Mouse (Mus musculus): Measurements from ENCODE around the gene Ttc39d.
"Not testable (repeated sequence)": the region's sequence is repeated elsewhere in the genome, so short reads cannot be mapped to it uniquely, and the experiment has no call there.

Gene Ttc39d

DNA sequence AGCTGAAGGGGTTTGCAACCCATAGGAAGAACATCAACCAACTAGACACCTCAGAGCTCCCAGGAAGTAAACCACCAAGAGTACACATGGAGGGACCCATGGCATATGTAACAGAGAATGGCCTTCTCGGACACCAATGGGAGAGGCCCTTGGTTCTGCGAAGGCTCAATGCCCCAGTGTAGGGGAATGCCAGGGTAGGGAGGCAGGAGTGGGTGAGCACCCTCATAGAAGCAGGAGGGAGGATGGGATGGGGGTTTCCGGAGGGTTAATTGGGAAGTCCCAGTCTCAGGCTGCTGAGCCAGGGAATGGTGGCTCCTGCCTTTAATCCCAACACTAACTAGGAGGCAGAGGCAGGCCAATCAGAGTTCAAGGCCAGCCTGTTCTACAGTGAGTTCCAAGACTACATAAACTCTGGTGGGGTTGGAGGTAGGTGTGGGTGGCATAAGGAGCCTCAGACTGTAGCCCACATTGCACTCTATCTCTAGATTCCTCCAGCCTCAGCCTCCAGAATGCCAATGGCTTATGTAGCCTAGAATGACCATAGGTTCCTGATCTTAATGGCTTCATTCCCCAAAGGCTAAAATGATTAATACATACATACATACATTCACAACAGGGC is 8.0 kb upstream of the Ttc39d start:
- DNase-seq, result no peak

DNA sequence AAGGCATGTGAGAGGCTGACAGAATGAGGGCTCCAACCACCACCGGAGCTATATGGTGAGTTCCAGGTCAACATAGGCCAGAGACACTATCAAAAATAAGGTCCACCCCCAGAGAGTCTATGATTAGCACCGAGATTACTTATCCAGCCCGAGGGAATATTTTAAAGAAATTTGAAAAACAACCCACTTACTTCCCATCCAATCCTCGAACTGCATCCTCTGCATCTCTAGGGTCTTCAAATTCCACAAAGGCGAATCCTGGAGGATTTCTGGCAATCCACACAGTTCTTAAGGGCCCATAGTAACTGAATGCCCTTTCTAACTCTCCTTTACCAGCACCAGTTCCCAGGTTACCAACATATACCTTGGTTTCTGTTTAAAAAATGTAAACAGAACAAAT is 1.6 kb upstream of the Ttc39d start:
- no peak for DNase-seq

DNA sequence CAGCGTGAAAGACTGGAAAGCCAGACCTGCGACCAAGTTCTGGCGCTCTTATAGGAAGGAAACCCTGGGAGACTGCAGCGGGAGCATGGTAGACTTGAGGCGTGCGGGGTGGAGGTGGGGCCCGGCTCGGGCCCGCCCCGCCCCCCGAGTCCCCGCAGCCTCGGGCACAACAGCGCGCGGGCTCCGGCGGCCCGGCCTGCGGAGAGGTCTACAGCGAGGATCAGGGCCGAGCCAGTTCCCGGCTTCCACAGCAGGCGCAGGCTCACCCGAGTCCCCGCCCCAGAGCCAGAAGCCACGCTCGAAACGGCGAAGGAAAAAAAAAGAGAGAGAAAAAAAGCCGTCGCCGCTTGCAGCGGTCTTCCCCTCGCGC is 974 bp upstream of the Ttc39d start:
- peak; percentile 75 for DNase-seq

DNA sequence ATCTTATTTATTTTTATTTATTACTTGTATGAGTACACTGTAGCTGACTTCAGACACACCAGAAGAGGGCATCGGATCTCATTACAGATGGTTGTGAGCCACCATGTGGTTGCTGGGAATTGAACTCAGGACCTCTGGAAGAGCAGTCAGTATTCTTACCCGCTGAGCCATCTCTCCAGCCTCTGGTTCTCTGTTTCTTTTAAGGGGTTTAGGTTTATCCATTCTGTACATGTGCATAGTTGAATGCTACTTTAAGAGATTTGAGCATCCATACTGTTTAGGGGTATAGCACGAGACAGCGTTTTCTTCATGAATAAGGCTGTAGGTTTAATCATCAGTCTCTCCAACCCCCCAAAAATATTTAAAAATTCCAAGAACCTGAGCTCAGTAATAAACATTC is 6.7 kb downstream of the Ttc39d start:
- not testable (repeated sequence) for DNase-seq

DNA sequence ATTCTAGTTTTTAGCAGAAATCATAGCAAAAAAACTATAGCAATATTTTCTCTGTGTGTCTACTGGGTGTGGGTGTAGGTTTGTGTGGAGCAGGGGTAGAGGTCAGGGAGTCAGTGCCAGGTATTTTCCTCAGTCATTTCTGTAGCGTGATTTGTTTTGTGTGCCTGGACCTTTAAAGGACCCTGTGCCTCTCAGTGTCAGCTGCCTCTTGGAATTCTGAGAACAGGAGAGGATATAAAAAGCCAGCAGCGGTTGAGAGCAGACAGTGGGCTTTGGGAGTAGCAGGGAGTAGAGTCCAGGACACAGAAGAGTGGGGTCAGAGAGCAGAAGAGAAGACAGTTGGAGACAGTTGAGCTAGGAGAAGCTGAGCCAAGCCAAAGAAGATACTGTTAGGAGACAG is 12.9 kb downstream of the Ttc39d start:
- no peak for DNase-seq

DNA sequence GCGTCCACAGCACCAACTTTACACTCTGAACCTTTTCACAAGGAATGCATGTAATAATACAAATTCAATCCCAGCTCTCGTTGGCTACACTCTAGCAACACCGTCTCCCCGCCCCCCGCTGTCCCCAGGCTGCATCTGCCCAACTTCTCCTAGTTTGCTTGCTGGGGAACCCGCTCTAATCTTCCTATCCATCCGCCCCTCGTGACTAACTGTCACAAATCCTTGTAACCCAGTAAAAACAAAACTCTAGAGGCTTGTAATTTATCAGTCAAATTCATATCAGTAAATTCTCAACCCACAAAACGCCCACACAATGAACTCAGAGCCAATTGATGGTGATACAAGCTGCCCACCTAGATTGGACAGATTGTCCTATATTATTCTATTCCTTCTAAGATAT is 13.9 kb downstream of the Ttc39d start:
- DNase-seq, result no peak

DNA sequence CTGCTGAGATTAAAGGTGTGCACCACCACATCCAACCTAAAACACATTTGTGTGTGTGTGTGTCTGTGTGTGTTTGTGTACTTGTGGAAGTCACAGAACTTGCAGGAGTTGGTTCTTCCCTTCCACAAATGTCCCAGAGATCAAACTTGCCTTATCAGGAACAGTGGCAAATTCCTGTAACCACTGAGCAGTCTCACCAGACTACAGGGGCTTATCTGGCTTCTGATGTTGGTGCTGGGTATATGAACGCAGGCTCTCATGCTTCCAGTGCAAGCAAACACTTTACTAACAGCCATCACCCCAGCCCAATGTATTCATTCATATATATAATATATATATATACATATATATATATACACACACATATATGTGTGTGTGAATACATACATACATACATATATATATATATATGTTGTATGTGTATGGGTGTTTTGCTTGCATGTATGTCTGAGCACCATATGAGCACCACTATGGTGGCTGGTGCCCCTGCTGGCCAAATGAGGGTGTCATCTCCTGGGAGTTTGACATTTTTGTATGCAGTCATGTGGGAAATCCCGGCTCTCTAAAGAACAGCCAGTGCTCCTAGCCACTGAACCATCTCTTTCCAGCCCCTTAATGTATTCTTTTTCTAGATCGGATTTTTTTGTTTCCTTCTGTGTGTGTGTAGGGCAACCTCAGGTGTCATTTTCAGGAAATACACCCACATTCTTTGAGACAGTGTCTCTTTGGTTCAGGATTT is 14.8 kb downstream of the Ttc39d start:
- DNase-seq, result peak; percentile 37

DNA sequence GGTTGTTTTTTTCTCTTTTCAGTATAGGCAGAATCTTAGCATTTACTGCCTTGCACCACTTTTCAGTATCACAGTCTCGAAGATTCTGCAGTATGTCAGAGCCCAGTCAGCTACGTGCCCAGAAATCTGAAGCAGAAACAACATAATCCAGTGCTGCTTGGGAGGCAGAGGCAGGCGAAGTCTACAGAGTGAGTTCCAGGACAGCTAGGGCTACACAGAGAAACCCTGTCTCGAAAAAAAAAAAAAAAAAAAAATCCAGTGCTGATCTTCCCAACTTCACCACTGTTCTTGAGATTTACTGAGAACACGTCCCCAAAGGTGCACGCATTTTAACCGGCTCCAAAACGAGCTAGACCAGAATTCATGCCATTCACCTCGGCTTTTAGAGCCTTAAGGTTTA is 16.6 kb downstream of the Ttc39d start:
- no peak for DNase-seq

DNA sequence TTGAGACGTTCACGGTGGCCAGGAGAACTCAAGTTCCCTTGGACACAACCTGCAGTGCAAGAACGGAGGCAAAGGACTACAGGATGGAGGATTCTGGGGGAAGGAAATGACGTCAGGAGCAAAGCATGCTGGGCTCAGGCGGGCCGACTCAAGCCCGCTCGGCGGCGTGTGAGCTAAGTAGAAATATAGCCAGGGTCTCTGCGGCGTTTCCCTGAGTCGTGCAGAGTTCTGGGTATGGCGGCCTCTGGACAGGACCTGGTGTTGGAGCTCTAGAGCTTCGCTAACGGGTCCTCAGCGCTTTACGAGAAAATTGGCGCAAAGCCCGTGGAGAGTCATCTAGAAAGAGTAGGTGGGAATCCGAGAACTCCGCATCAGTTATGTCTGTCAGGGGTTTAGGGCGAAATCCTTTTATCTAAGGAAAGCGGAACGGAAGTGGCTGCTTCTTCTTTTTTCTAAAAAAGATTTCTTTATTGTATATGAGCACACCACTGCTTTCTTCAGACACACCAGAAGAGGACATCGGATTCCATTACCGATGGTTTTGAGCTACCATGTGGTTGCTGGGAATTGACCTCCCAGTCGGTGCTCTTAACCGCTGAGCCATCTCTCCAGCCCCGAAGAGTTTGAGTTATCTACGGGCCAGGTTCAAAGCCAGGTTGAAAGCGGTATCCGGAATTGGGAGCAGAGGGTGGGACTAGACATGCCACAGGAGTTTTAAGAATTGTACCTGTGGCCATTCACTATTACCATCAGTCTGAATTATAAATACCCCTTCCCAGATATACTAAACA is 17.3 kb downstream of the Ttc39d start, which contains the start of gene Gemin6:
Gemin6 (plus strand) TSS at position 116 of the 791 bp plus-strand sequence.
- DNase-seq, result peak; percentile 97

DNA sequence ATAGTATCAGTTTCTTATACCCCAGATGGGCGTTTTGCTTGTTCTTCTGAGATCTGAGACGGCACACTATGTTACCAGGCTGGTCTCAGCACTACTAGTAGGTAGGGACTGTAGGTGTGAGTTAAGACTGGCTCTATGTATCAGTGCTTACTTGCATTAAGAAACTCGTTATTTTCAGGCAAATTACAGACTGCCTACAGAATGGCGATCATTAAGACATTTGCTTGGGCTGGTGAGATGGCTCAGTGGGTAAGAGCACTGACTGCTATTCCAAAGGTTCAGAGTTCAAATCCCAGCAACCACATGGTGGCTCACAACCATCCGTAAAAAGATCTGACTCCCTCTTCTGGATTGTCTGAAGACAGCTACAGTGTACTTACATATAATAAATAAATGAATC is 17.9 kb downstream of the Ttc39d start:
- peak; percentile 10 for DNase-seq

DNA sequence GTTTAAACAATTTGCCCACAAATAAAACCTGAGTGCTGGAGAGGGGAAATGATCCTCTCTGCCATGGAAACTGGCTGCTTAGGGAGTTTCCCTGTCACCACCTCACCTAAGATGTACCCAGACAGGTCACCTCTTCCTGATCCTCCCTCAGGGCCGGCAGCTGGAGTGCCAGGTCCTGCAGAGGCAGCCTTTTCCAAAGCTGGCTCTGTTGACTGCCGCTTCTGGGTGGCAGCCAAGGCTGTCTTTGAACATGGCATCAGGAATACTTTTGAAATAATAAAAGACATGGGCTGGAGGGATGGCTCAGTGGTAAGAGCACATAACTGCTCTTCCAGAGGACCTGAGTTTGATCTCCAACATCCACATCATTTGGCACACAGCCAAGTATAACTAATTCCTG is 22.1 kb downstream of the Ttc39d start:
- no peak for DNase-seq

DNA sequence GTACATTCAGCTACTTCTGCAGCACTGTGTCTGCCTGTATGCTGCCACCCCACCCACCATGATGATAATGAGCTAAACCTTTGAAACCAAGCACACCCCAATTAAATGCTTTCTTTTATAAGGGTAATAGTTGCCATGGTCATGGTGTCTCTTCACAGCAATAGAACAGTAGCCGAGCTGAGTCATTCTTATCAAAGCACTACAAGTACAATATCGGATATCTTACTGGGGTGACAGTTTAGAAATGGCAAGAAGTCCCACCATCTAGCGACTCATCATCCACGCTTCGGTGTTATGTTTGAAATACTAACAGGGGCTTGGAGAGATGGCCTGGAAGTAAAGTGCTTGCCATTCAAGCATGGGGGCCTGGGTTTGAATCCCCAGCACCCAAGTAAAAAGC is 26.6 kb downstream of the Ttc39d start:
- DNase-seq, result no peak

DNA sequence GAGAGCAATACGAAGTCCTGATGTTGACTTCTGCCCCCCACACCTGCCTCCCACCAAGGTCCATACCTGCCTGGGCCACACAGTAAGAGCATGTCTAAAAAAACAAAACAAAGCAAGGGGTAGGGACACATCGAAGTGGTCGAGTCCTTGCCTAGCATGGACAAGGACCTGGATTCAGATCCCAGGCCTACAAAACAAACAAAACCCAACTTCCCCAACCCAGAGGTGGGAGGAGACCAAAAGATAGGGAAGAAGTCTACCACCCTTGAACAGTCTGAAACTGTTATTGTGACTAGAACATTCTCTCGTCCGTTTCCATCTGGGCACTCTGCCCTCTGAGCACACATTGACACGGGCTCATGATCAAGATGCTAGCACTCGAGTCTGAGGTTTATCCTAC is 27.1 kb downstream of the Ttc39d start:
- no peak for DNase-seq

DNA sequence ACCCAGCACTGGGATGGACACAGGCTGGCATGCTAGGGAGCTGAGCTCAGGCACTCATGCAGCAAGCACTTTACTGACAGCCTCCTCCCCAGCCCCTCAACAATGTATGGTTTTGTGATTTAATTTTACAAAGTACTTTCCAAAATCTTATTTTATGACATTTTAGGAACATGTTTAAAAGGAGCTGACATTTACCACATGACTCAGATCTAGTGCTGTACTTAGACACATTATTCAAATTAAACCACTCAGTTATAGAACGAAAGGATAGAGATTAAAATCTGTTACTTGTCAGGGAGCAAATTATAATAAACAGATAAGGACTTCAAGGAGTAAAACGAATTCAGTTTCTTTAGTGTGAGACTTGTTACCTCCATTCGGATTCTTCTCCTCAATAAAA is 28.2 kb downstream of the Ttc39d start:
- no peak for DNase-seq

DNA sequence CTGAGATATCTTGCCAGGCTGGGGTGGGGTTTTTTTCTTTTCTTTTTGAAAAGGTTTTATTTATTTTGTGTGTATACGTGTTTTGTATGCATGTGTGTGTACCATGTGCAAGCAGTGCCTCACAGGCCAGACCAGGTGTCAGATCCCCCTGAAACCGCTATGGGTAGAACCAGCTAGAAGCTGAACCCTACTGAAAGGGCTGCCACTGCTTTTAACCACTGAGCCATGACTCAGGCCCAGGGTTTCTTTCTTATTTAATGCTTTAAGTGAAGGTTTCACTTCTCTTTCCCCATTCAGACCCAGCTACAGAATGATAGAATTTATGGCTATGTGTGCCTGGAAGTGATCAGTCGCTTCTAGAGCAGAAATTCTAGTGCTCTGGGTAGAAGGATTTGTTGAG is 29.5 kb downstream of the Ttc39d start:
- no peak for DNase-seq

DNA sequence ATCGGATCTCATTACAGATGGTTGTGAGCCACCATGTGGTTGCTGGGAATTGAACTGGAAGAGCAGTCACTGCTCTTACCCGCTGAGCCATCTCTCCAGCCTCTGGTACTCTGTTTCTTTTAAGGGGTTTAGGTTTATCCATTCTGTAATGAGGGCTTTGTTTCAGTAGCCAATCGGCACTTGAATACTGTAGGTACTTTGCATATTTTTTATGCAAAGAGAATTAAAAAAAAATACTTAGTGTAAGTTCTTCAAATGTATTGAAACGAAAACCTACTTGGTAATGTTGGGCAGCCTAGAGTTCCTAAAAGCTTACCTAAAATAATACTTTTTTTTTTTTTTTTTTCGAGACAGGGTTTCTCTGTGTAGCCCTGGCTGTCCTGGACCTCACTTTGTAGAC is 30.2 kb downstream of the Ttc39d start:
- DNase-seq, result no peak

DNA sequence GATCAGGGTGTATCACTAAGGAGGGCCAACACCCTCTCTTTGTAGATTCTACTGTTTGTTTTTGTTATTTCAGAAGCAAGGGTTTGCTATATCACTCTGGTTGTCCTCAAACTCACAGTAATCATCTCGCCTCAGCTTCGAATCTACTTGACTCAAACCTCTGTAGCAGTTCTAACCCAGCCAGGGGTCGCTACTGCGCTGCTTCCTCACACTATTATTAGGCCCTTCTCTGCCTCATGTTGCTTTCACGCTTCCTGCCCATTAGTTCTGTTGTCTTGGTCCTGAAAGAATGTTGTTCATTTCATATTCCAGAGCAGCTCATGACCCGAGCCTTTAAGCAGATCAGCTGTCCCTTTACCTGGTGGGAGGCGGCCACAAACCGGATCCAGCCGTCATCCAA is 34.3 kb downstream of the Ttc39d start:
- no peak for DNase-seq

DNA sequence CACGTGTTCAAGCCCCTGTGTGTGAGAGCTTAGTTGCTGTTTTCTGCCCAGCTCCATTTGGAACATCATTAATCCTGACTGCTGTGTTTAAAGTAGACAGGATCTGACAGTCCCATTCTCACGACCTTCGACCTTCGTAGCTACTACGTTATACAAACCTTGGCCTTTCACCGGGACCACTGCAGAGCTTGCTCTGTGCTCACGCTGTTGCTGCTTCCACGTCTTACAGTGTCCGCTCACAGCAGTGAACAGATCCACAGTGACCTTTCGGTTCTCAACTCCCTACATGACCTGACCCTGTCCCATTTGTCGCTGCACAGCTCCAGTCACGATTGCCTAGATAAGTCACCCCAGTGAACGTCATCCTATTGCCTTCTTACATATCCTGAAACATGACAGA is 35.9 kb downstream of the Ttc39d start:
- DNase-seq, result peak; percentile 47

DNA sequence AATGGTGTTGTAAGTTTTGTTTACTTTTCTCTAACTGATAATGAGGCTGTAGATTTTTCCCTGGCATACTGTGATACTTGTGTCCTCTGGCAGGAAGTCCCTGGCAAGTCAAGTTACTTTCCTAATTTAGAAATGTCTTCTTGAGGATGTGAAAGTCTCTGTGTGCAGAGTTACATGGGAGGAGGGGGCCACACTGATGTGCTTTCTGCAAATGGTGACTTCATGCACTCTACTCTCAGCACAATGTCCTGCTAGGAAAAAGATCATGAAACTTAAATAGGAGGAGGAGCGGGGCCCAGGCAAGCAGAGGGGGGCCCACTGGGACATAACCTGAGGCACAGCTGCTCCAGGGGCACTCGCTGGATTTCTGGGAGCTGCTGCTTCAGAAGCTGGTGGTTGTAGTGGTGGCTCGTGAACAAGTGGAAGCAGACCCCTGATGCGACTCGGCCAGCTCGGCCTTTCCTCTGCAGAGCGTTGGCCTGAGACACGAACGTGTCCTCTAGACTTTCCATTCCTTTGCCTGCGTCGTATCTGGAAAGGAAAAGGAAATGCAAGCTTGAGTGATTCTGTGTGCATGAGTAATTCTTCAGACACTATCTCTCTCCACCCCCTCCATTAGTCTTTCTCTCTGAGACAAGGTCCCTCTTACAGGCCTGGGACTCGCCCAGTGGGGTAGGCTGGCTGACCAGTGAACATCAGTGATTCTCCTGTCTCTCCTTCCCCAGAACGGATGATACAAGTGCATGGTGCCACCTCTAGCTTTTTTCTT is 45.7 kb downstream of the Ttc39d start:
- no peak for DNase-seq

DNA sequence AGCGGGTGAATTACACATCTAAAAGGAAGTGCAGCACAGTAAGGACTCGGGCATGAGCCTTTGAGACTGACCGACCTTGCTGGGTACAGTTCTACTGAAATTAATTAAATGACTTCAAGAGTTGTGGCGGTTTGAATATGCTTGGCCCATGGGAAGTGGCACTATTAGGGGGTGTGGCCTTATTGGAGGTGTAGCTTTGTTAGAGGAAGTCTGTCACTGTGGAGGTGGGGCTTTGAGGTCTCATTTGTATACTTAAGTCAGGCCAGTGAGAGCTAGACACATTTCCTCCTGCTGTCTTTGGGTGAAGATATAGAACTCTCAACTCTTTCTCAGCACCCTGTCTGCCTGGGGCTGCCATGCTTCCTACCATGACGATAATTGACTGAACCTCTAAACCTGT is 47.2 kb downstream of the Ttc39d start:
- no peak for DNase-seq

DNA sequence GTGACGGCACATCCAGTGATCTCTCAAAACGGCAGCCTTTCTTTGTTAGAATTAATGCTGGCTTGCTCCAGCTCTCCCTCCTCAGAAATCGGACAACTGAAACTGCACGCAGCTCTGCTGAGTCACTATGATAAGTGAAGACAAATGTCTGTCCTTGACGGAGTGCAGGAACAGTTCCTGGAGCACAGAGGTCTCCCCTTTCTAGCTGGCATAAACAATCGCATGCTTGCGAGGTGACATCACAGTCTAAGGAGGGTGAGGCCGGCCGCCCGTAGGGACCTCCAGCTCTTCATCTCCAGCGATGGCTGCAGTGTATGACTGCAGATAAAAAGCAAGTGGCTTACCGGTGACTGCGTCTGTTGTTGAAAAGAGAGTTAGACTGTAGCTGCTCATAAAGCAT is 47.9 kb downstream of the Ttc39d start:
- DNase-seq, result peak; percentile 47

DNA sequence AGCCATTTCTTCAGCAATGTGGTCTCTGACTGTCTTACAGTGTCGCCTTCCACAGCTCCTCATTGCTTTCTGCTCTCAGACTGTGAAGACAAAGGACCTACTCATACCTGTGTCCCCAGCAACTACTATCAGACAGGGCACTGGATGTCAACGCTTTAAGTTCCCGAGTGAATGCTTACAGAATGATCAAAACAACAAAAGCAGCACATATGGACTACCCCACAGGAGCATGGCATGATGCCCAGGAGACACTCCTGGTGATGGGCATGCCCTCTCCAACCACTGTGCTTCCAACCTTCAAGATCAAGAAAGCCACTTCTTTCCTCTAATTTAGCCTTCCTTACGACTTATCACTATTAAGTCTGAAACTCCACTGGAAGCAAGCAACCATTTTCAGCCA is 59.8 kb downstream of the Ttc39d start:
- no peak for DNase-seq
